Mouse (Mus musculus) heart, adult 2 months (tissue): ENCODE data around the gene Miga1.

Experiments used
- CTCF ChIP-seq: fragments of 200-600 bp; IDR thresholded peaks from 2 replicates; pipeline ENCODE4 v1.8.1; 2022; ENCODE audit warnings: antibody characterized with exemption, mild to moderate bottlenecking, moderate library complexity
- EP300 ChIP-seq: fragments of 200-500 bp; IDR thresholded peaks from 2 replicates; pipeline ENCODE4 v1.6.1; 2011; ENCODE audit warnings: low read depth, low read length, control low read depth; ENCODE audit not compliant: insufficient read depth
- POLR2A ChIP-seq: fragments of 200-500 bp; IDR thresholded peaks from 2 replicates; pipeline ENCODE4 v1.6.1; 2011; ENCODE audit warnings: mild to moderate bottlenecking, low read depth, low read length, control low read depth; ENCODE audit not compliant: insufficient read depth

GRCm38 (mm10) chr3:152229271-152229670 is 110.9 kb downstream of the Miga1 start:
- TF ChIP-seq POLR2A (no peak), CTCF (no peak), EP300 (no peak)
